Mouse (Mus musculus) cerebellum, adult 2 months (tissue): ENCODE results near the gene Ndufa12.

Source experiments
- CTCF ChIP-seq: fragments of 200-500 bp; IDR thresholded peaks from 2 replicates; pipeline ENCODE4 v1.5.1; 2011; ENCODE audit warnings: low read depth, mild to moderate bottlenecking, control low read depth, low read length, moderate library complexity, borderline replicate concordance; ENCODE audit not compliant: insufficient read depth
- POLR2A ChIP-seq: fragments of 200-500 bp; IDR thresholded peaks from 2 replicates; pipeline ENCODE4 v1.6.1; 2011; ENCODE audit warnings: low read length, control low read depth, borderline replicate concordance; ENCODE audit not compliant: insufficient read depth

DNA sequence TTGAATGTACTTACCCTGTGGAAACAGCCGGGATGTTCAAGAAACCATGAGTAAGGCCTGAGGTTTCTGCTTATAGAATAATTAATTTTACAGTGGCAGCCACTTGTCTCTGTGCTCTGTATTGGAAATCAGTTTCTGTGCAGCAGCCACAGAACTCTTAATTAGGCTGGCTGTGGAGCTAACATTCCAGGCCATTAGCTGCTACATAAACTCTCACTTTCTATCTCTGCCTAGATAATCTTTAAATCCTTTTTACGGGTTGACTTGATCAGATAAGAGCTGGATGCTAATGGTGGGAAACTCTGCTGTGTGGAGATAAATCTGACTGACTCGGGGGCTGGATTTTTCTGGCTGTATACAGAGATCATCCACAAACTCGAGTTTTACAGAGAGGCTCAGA, 15.3 kb upstream of the Ndufa12 start:
- TF ChIP-seq CTCF (no peak), POLR2A (no peak)
